Comparison of ENCODE assay signal across 7 mouse cellular contexts in the genomic region with DNA sequence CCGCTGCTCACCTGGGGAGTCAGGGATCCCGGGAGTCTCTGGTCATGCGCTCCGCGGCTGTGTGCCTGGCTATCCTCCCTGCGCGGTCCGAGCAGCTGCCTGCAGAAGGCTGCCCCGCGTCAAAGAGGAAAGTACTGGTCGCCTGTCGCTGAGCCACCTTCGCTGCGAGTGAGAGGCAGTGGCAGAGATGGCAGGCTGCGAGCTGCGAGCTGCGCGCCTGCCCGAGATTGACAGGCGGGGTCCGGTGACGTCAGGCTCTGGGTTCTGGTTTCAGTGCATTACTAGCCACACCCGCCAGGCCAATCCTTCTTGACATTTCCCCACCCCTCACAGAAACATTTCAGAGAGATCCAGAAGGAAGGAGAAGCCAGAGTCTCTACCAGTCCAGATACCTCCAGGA. TPM values are rescaled to one million over a fixed set of nuclear protein-coding genes. Genes with fewer than 3 reads are reported as not detected.
DNase-seq lines count a peak whose midpoint lies in the region; ATAC-seq lines count a peak whose summit lies in the region.

Gene Gpr6 (minus strand): TSS at position 170 of the 400 bp plus-strand sequence.

- H3K4me1 ChIP-seq in forebrain, embryonic 11.5 days (replicated peaks; ENCODE audit: control insufficient read depth, insufficient read depth, low read length), result peaks cover 9% of the 10 kb centered on the region
- 0 out of 2 replicates have a peak, but pooled peaks cover 8% of the 10 kb centered on the region for H3K4me1 ChIP-seq in neural tube, embryonic 14.5 days (ENCODE audit: control insufficient read depth, insufficient read depth, low read length)

- no peak within 1 kb of the TSS for H3K27ac ChIP-seq in forebrain, embryonic 11.5 days (ENCODE audit: low read depth, low read length)
- no peak within 1 kb of the TSS for H3K27ac ChIP-seq in neural tube, embryonic 14.5 days (ENCODE audit: low read depth, low read length)

- peaks cover 22% of the 10 kb centered on the region for H3K27me3 ChIP-seq in forebrain, embryonic 11.5 days (ENCODE audit: control insufficient read depth, insufficient read depth, low read length)
- peaks cover 25% of the 10 kb centered on the region for H3K27me3 ChIP-seq in neural tube, embryonic 14.5 days (ENCODE audit: control insufficient read depth, insufficient read depth, low read length)

- no peaks in the 10 kb centered on the region for H3K9me3 ChIP-seq in forebrain, embryonic 11.5 days (ENCODE audit: control insufficient read depth, low read length)
- no peaks in the 10 kb centered on the region for H3K9me3 ChIP-seq in neural tube, embryonic 14.5 days (ENCODE audit: control insufficient read depth, low read length)

- DNase-seq in ES-CJ7 (ENCODE audit: low read depth, low spot score), result peak; percentile 21
- peak; percentile 9 for DNase-seq in WW6 (ENCODE audit: low read depth, low spot score)
- peak; percentile 65 for DNase-seq in forebrain, embryonic 11.5 days (ENCODE audit: low spot score)
- DNase-seq in layer of hippocampus, adult 9-11 months, result peak; percentile 34
- DNase-seq in gastrocnemius, postnatal 10 days, result no peak
- DNase-seq in yolk sac, embryonic 10.5 days (ENCODE audit: low spot score), result no peak

- H3K4me2 ChIP-seq in forebrain, embryonic 11.5 days (ENCODE audit: low read depth, low read length, severe bottlenecking), result peak within 1 kb of the TSS; percentile 75
- peak within 1 kb of the TSS; percentile 89 for H3K4me2 ChIP-seq in neural tube, embryonic 14.5 days (ENCODE audit: low read depth, low read length)

- peak within 1 kb of the TSS; percentile 35 for H3K4me3 ChIP-seq in forebrain, embryonic 11.5 days (ENCODE audit: low read depth, low read length)
- H3K4me3 ChIP-seq in neural tube, embryonic 14.5 days (ENCODE audit: low read depth, low read length), result peak within 1 kb of the TSS; percentile 50

- no peaks in the 10 kb centered on the region for H3K36me3 ChIP-seq in forebrain, embryonic 11.5 days (ENCODE audit: control insufficient read depth, insufficient read depth, low read length)
- H3K36me3 ChIP-seq in neural tube, embryonic 14.5 days (ENCODE audit: control insufficient read depth, insufficient read depth, low read length), result no peaks in the 10 kb centered on the region

- WGBS in forebrain, embryonic 11.5 days, result under 1% methylated on average over 23 of the region's 23 CpGs
- 1% methylated on average over 23 of the region's 23 CpGs for WGBS in neural tube, embryonic 14.5 days

- H3K9ac ChIP-seq in forebrain, embryonic 11.5 days (ENCODE audit: low read length), result no peak within 1 kb of the TSS; the same call in 1 of the 2 replicates
- H3K9ac ChIP-seq in neural tube, embryonic 14.5 days (replicated peaks; ENCODE audit: low read depth, low read length), result peak within 1 kb of the TSS; percentile 56

- ATAC-seq in forebrain, embryonic 11.5 days (replicated peaks; ENCODE audit: low FRiP score), result peak; percentile 33; the same call in 1 of the 2 replicates
- peak; percentile 76 for ATAC-seq in neural tube, embryonic 14.5 days (ENCODE audit: low read depth)

RNA-seq across cellular contexts. Expression of gene Gpr6, which starts in this region (rescaled TPM):
- polyA plus RNA-seq in forebrain, embryonic 11.5 days (2014; fragmentation: Nextera tagmentation; extraction: Ambion mirVana), result not detected in 2 replicates
- 0.33 and 0.92 TPM in 2 replicates for polyA plus RNA-seq in neural tube, embryonic 14.5 days (2014; fragmentation: Nextera tagmentation; extraction: Ambion mirVana)
- not detected for total RNA-seq in gastrocnemius, postnatal 10 days (2021)

Comparison
In these comparisons a context has a peak if more than half of its experiments do, and no peak if none do; other contexts are left out.
1. Peak in DNase-seq, ATAC-seq, H3K4me3 ChIP-seq and H3K4me2 ChIP-seq in forebrain, embryonic 11.5 days; RNA of the gene not detected or under 1 TPM.
2. Peak in ATAC-seq, H3K4me3 ChIP-seq, H3K9ac ChIP-seq and H3K4me2 ChIP-seq in neural tube, embryonic 14.5 days; RNA of the gene not detected or under 1 TPM.
3. DNase-seq: peak in ES-CJ7 (single experiment), WW6 (single experiment) and layer of hippocampus, adult 9-11 months (single experiment); none in gastrocnemius, postnatal 10 days (single experiment) and yolk sac, embryonic 10.5 days (single experiment).